Mouse (Mus musculus) liver, adult 10 weeks (tissue): ENCODE results near the gene Slc34a3. TPM values are rescaled to one million over a fixed set of nuclear protein-coding genes. Genes with fewer than 3 reads are reported as not detected.

Experiments
- polyA plus RNA-seq: library from polyadenylated mRNA; stranded (reverse); fragments of 350-450 nt; fragmentation: Illumina TruSeq; extraction: RNeasy Lipid Tissue Mini Kit (QIAGEN cat#74804); gene quantifications from one replicate; pipeline ENCODE4 v1.2.3, GENCODE M21; 2014; ENCODE audit warnings: low read depth, low replicate concordance

The Slc34a3 gene
- not detected for polyA plus RNA-seq

DNA sequence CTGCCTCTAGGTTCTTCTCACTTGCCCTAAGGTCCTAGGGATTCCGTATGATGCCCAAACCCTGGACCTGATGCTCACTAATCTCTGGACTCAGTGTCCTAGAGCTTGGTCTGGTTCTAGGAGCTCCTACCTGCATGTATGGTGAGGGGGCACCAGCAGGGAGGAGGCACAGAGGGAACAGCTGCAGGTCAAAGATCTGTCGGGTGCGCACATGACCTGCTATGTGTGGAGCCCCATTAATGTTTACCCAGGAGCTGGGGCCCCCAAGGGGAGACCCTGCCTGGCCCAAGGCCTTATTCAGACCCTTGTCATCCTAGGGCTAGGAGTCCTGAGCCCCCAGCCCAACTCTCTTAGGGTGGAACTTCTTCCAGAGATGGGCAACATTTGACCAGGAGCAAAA lies at the start of gene Slc34a3:
Slc34a3 (minus strand) TSS at position 315 of the 400 bp plus-strand sequence.

DNA sequence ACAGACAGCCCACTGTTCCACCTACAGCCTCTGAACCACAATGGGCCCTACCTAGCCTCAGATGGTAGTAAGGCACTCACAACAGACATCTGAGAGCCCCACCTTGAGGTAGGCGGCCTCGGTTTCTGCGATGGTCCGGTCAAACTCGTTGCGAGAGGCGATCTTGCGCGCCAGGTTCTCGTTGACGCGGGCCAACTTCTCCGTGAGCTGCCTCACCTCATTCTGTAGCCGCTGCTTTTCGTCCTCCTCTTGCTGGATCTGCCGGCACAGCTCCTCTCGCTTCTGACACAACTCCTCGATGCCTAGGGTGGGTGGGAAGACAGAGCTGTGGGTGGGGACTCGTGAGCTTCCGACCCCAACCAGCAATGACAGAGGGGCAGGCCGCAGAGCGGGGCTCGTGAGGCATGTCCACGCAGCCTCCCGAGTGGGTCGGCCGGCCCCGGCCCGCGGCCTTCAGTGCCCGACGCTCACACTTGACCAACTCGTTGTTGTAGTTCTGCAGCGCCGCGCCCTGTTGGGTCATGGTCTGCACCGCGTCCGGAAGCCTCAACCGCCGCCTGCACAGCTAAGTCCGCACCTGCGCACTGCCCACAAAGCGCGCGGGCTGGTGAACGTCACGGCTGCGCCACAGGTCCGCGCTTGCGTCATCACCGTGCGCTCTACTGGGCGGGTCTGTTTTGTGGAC lies 37.8 kb upstream of the Slc34a3 start, which contains the start of the genes Ssna1 and Anapc2:
Ssna1 (minus strand) TSS at position 612 of the 685 bp plus-strand sequence.
Anapc2 (plus strand) TSS at position 652 of the 685 bp plus-strand sequence.

DNA sequence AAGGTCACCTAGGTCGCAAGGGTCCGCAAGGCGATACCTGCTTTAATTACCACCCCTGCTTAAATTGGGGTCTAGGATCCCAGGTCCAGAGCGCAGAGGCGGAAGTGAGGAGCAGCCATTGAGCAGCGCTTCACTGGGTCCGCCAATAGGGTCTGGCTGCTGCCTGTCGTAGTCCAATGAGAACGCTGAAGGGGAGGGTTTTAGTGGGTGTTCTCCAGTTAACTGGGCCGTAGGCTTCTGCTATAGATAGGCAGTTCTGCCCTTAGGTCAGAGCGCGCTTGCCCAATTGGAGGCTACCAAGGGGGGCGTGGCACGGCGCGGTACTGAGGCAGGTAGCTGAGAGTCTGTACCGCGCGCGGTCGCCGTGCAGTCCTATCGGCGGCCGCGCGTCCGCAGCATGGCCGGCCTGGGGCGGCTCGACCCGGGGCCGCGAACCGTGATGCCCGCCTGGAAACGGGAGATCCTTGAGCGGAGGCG lies 28.2 kb upstream of the Slc34a3 start, which contains the start of gene Tprn:
Tprn (plus strand) TSS at position 328 of the 477 bp plus-strand sequence.

DNA sequence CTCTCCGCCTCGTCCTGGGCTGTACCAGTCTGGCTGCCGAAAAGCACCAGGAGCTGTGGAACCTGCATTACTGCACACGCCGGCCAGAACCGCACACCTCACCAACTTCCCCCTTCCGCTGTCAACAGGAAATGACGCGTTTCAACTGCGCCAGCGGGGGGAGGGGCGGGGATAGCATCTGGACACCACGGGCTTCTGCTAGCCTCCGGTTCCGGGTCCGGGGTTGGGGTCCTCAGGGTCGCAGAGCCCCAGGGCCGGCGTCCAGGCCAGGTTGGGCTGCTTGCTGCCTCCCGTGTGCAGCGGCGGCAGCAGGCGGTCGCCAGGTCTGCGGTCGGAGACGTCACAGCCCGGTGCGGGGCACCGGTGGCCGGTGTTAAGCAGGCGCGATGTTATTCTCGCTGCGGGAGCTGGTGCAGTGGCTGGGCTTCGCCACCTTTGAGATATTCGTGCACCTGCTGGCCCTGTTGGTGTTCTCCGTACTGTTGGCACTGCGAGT lies 21.2 kb upstream of the Slc34a3 start, which contains the start of gene Tmem203:
Tmem203 (plus strand) TSS at position 156 of the 496 bp plus-strand sequence.

DNA sequence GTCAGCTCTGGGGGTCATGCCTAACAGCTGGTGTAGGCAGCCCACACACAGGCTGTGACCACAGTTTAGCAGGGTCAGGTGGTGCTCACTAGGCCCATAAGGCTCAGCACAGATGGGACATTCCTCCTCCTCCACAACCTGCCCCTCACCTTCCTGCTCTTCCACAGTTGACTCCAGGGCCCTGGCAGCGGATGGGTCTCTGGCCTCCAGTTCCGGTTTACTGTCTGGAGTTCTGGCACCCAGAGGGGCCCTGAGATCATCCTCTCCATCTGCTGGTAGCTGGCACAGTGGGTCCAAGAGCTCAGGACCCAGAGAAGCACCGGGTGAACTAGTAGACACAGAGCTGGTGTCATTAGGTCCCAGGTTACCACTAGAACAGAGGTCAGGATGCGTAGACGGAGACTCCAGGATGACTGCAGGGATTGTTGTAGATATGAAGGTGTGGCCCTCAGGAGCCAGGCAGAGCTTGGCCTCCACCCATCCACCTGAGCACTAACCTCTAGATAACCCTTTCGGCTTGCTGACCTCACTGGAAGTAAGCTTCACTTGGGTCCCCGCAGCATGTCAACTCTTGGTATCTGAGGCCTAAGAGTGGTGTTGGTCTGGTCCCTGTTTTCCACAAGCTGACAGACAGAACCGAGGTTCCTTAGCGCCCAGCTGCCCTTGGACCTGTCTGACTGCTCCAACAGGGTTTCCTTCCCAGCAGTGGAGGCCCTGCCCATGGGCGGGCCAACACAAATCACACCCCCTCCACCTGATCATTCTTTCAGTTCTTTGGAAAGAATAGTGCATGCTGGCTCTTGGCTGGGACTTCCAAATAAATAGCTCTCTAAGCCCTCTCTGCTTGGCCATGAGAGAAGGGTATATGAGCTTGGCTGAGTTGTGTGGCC lies 12.3 kb upstream of the Slc34a3 start, which contains the start of gene AL732309.1:
AL732309.1 (minus strand) TSS at position 681 of the 890 bp plus-strand sequence.

DNA sequence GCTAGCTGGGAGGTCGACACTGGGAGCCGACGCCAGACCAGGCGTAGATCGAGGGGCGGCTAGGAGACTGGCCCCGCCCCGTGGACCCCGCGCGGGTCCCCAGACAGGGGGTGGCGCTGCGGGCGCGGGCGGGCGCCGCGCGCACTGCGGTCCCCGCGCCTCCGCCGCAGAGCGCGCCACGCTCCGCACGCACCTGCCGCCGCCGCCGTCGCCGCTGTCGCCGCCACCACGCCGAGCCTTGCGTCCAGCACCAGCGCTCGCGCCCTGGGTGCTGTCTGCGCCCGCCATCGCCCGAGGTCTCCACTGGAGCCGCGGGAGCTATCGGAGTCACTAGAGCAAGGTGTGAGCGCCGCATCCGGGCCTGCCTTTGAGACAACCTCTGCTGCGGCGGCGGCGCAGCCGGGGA lies 7.9 kb upstream of the Slc34a3 start, which contains the start of the genes Rnf208 and Cysrt1:
Rnf208 (plus strand) TSS at position 155 of the 406 bp plus-strand sequence.
Cysrt1 (minus strand) TSS at position 352 of the 406 bp plus-strand sequence.

DNA sequence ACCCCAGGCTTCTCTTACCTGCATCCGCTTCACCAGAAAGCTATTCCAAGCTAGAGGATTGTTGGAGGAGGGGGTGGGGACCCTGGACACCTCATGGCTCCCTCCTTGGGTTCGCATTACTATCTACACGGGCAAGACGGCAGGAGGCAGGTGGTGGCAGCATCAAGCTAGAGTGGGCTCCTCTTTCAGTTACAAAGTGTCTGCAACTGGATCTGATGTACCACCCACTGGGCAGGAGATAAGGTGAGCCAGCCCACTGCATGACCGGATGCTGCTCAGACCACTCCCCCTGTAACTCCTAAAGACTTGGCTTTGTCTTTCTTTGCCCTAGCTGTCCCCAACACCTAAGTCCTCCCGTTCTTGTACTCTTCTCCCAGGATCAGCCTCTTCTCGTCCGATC lies 2.5 kb upstream of the Slc34a3 start, which contains the start of gene Rnf224:
Rnf224 (minus strand) TSS at position 174 of the 400 bp plus-strand sequence.

DNA sequence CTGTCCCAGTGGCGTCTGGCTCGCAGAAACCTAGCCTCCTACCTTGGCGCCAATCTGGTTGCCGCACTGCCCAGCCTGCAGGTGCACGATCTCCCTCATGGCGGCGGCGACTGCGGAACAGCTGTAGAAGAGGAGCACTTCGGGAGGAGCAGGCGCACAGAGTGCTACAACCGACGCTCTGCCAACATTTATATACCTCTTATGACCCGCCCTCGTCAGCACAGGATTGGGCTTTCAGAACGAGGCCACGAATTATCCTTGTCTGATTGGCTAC lies 9.7 kb downstream of the Slc34a3 start, which contains the start of gene Tubb4b:
Tubb4b (minus strand) TSS at position 211 of the 274 bp plus-strand sequence.

DNA sequence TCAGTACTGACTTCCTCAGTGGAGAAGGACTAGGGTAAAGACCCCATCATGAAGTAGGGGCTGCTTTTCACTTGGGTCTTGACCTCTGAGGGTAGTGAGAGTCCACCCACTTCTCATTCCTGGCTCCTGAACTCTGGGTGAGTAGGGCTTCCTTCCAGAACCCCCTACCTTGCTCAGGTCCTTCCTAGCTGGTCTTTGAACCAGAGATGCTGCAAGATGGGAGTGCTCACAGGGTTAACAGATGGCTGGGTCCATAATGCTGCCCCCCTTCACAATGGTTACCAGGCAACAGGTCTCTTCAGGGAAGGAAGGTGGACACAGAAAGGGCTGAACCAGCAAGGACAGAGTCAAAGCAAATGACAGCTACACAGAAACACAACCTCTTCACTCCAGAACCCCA lies 15.7 kb downstream of the Slc34a3 start, which contains the start of gene Fam166a:
Fam166a (plus strand) TSS at position 301 of the 400 bp plus-strand sequence.

DNA sequence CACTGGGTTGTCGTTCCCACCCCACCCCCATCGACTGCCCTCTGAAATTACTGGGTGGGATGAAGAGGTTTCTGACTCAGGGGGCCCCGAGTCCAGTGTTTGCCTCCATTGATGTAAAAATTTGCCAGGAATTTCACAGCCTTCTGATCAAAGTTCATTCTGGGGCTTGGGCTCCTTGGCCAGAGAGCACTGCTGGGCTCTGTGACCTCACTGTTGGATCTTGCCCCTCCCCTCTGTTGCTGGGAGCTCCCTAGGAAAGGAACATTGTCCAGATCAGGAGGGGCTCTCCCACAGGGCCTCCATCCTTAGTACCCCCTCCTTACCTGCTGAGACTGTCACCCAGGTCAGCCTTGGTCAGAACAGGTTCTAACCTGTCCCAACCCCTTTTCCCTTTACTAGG lies 19.7 kb downstream of the Slc34a3 start, which contains the start of gene Stpg3:
Stpg3 (minus strand) TSS at position 194 of the 400 bp plus-strand sequence.

DNA sequence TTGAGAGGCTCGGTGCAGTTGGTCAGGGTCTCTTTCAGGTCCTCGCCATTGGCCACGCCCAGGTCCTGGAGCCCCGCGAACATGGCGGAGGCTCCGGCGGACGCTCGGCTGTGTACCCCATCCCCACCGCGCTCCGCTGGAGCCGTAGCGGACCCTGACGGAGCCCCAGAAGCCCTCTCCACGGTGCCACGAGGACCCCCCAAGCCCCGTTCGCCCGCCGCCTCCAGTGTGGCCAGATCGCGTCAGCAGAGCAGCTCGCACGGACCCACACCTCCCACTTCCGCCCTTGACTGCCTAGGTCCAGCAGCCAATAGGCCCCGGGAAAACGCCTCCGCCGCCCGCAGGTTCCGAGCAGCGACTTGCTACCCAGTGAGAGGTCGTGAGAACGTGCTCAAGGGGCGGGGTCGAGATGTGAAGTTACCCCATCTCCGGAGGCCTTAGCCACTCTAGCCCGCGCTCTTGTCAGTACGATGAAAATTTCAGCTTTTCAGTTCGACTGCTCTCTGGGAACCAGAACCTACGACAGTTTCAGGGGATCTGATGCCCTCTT lies 23.0 kb downstream of the Slc34a3 start, which contains the start of gene Nelfb:
Nelfb (minus strand) TSS at position 369 of the 550 bp plus-strand sequence.

DNA sequence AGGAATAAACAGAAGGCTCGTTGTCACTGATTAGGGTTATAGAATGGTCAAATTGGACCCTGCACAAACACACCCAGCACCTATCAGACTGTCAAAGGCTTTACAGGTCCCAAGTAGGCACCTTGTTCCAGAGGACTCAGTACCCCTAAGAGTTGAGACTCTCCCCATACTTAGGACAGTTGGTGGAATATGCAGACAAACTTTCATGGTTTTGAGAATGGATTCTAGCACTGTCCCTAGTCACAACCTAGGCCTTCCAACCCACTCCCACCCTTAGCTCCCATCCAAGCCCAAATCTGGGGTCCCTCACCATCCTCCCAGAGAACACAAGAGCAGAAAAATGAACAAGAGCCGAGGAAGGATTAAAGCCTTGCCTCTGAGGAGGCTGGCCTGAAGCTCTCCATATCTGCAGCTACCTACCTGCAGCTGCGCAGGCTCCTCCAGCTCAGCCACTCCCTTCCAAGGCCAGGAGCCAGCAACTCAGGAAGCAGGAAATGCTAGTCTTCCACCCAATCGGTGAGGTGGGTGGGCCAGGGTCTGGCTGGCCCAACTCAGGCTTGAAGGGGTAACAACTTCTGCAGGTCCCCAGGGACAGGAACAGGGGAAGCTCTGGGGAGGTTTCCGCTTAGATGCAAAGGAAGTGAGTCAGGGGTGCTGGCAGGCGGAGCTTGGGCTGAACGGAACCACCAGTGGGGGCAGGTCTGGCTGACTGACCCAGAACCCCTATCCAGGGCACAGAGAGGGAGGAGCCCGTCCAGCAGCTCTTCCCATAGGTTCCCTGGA lies 37.8 kb downstream of the Slc34a3 start, which contains the start of gene Tor4a:
Tor4a (minus strand) TSS at position 715 of the 783 bp plus-strand sequence.

DNA sequence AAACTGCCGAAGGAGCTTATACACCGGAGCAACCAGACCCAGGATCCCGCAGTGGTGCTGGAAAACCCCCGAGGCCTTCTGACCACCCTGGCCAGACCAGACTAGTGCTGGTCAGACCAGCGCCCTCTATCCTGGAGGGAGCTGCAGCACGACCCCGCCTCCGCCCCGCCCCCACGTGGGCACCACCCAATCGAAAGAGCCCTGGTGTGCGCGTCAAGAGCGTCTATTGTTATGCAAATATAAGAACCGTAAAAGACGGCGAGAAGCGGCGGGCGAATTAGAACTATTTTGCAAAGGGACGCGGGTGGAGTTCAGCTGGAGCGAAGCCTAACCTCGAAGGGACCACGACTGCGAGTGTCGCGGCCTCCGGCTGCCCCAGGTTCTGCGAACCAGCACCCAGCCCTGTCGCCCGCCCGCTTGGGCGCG lies 53.7 kb downstream of the Slc34a3 start, which contains the start of gene Nrarp:
Nrarp (plus strand) TSS at position 281 of the 426 bp plus-strand sequence.

Other genes starting within 250 kb of the Slc34a3 start
- 16.6 TPM for gene Nsmf, start 180.0 kb downstream of the Slc34a3 start, polyA plus RNA-seq
- 33.1 TPM for gene Entpd8, start 154.1 kb downstream of the Slc34a3 start, polyA plus RNA-seq
- not detected for gene Noxa1, start 139.2 kb downstream of the Slc34a3 start, polyA plus RNA-seq
- 0.61 TPM for gene Nrarp, start 53.6 kb downstream of the Slc34a3 start, polyA plus RNA-seq
- 0.56 TPM for gene Tor4a, start 37.5 kb downstream of the Slc34a3 start, polyA plus RNA-seq
- gene Nelfb, start 22.9 kb downstream of the Slc34a3 start, polyA plus RNA-seq = 4.3 TPM
- not detected for gene Stpg3, start 19.7 kb downstream of the Slc34a3 start, polyA plus RNA-seq
- not detected for gene Fam166a, start 15.6 kb downstream of the Slc34a3 start, polyA plus RNA-seq
- 31.1 TPM for gene Tubb4b, start 9.7 kb downstream of the Slc34a3 start, polyA plus RNA-seq
- not detected for gene Rnf224, start 2.4 kb upstream of the Slc34a3 start, polyA plus RNA-seq
- gene Rnf208, start 7.9 kb upstream of the Slc34a3 start, polyA plus RNA-seq = not detected
- gene Cysrt1, start 8.1 kb upstream of the Slc34a3 start, polyA plus RNA-seq = not detected
- gene AL732309.1, start 12.5 kb upstream of the Slc34a3 start, polyA plus RNA-seq = 0.69 TPM
- 0.85 TPM for gene Tmem203, start 21.1 kb upstream of the Slc34a3 start, polyA plus RNA-seq
- 0.19 TPM for gene Tprn, start 28.3 kb upstream of the Slc34a3 start, polyA plus RNA-seq
- gene Ssna1, start 38.1 kb upstream of the Slc34a3 start, polyA plus RNA-seq = 2.6 TPM
- gene Anapc2, start 38.1 kb upstream of the Slc34a3 start, polyA plus RNA-seq = 7.9 TPM
- not detected for gene Tmem210, start 53.8 kb upstream of the Slc34a3 start, polyA plus RNA-seq
- gene Lrrc26, start 55.6 kb upstream of the Slc34a3 start, polyA plus RNA-seq = not detected
- gene Grin1, start 84.8 kb upstream of the Slc34a3 start, polyA plus RNA-seq = not detected
- 8.7 TPM for gene Man1b1, start 98.0 kb upstream of the Slc34a3 start, polyA plus RNA-seq
- 4.9 TPM for gene Dpp7, start 122.0 kb upstream of the Slc34a3 start, polyA plus RNA-seq
- 1.8 TPM for gene Uap1l1, start 131.3 kb upstream of the Slc34a3 start, polyA plus RNA-seq
- not detected for gene Sapcd2, start 138.0 kb upstream of the Slc34a3 start, polyA plus RNA-seq
- not detected for gene Entpd2, start 161.5 kb upstream of the Slc34a3 start, polyA plus RNA-seq
- gene Npdc1, start 165.0 kb upstream of the Slc34a3 start, polyA plus RNA-seq = 1.1 TPM
- gene Fut7, start 188.9 kb upstream of the Slc34a3 start, polyA plus RNA-seq = not detected
- gene Abca2, start 194.3 kb upstream of the Slc34a3 start, polyA plus RNA-seq = 2.0 TPM
- gene Clic3, start 222.5 kb upstream of the Slc34a3 start, polyA plus RNA-seq = not detected
- gene Paxx, start 226.7 kb upstream of the Slc34a3 start, polyA plus RNA-seq = 57.0 TPM
- gene Ptgds, start 235.7 kb upstream of the Slc34a3 start, polyA plus RNA-seq = 2.1 TPM